Mouse (Mus musculus) bone marrow macrophage, adult 2 months (primary cell): ENCODE measurements around the gene Cpeb1. TPM values are rescaled to one million over a fixed set of nuclear protein-coding genes. Genes with fewer than 3 reads are reported as not detected.

Source experiments
- H3K27ac ChIP-seq: 2 replicates; pipeline ENCODE4 v1.5.1; 2012; ENCODE audit warnings: low read depth, low read length; ENCODE audit not compliant: insufficient read depth
- H3K4me1 ChIP-seq: 2 replicates; pipeline ENCODE4 v1.6.1; 2012; ENCODE audit warnings: low read length; ENCODE audit not compliant: control insufficient read depth, insufficient read depth
- H3K4me3 ChIP-seq: 2 replicates; pipeline ENCODE4 v1.5.1; 2012; ENCODE audit warnings: mild to moderate bottlenecking, low read length, moderate library complexity; ENCODE audit not compliant: insufficient read depth
- CTCF ChIP-seq: IDR thresholded peaks from 2 replicates; pipeline ENCODE4 v1.5.1; 2012; ENCODE audit warnings: low read depth, mild to moderate bottlenecking, low read length, moderate library complexity
- POLR2A ChIP-seq: IDR thresholded peaks from 2 replicates; pipeline ENCODE4 v1.6.1; 2012; ENCODE audit warnings: mild to moderate bottlenecking, low read depth, low read length, borderline replicate concordance
- polyA plus RNA-seq: library from polyadenylated mRNA; stranded (reverse); fragments of >200 nt; gene quantifications from 2 replicates; pipeline ENCODE4 v1.2.4, GENCODE M21; 2012; ENCODE audit not compliant: missing spikeins, insufficient read depth, insufficient read length

Gene Cpeb1
- polyA plus RNA-seq, 1 experiment, result 0.97 TPM

DNA sequence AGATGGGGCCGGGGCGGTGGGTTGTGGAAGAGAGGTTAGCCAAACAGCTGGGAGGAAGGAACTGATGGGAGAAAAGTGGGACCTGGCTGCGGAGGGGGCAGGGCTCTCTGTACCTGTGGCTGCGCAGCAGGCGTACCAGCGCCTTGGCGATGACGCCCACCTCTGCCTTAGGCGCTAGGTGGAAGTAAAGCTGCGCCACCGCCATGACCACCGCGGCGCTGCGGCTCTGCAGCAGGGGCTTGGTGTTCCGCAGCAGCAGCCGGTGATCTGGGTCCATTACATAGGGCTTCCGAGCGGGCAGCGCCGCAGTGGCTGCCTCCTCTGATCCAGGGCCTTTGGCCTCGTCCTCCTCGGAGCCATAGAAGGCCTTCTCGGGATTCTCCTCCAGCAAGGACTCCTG lies 21.6 kb upstream of the Cpeb1 start:
- Histone ChIP-seq H3K4me3 (no peak overlapping the region), H3K27ac (no peak overlapping the region), H3K4me1 (no peaks in the 10 kb centered on the region)
- TF ChIP-seq POLR2A (no peak), CTCF (no peak)

- Histone ChIP-seq H3K4me1 (no peaks in the 10 kb centered on the region), H3K4me3 (no peak overlapping the region), H3K27ac (no peak overlapping the region)
- TF ChIP-seq CTCF (no peak), POLR2A (no peak)
These were observed 20.0 kb upstream of the Cpeb1 start for GRCm38 (mm10) chr7:81475221-81475620.

DNA sequence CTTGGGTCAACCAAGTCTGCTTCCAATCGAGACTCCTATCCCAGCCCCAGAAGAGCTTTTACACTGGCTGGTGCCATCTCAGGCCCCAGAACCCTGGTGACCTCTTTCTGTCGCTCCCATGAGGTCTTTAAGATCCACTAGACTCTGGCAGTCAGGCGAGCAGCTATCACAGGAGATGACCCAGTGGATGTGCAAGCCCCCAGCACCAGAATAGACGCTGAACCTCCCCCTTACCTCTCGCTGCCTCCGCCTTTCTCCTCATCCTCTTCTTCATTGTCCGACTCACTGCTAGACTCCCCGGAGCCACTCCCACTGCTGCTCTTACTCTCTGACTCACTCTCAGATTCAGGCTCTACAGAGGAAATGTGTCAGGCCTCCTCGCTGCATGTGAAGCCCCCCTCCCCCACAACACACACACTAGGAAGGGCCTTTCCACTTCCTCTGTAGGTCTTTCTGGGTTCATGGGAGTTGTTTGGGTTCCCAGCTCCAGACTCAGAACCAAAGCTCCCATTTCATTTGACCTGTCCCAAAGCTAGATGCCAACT lies 9.7 kb upstream of the Cpeb1 start:
- TF ChIP-seq CTCF (no peak), POLR2A (no peak)
- no peak overlapping the region for H3K4me3 ChIP-seq
- H3K4me1 ChIP-seq, result no peaks in the 10 kb centered on the region
- H3K27ac ChIP-seq, result no peak overlapping the region

- Histone ChIP-seq H3K4me3 (no peak overlapping the region), H3K27ac (no peak overlapping the region), H3K4me1 (no peaks in the 10 kb centered on the region)
- TF ChIP-seq POLR2A, result no peak
- no peak for TF ChIP-seq CTCF
These were observed 8.9 kb upstream of the Cpeb1 start for GRCm38 (mm10) chr7:81464116-81464515.

GRCm38 (mm10) chr7:81462815-81463214 lies 7.5 kb upstream of the Cpeb1 start:
- H3K4me1 ChIP-seq, result no peaks in the 10 kb centered on the region
- no peak overlapping the region for H3K27ac ChIP-seq
- TF ChIP-seq CTCF, result no peak
- no peak for TF ChIP-seq POLR2A
- no peak overlapping the region for H3K4me3 ChIP-seq

DNA sequence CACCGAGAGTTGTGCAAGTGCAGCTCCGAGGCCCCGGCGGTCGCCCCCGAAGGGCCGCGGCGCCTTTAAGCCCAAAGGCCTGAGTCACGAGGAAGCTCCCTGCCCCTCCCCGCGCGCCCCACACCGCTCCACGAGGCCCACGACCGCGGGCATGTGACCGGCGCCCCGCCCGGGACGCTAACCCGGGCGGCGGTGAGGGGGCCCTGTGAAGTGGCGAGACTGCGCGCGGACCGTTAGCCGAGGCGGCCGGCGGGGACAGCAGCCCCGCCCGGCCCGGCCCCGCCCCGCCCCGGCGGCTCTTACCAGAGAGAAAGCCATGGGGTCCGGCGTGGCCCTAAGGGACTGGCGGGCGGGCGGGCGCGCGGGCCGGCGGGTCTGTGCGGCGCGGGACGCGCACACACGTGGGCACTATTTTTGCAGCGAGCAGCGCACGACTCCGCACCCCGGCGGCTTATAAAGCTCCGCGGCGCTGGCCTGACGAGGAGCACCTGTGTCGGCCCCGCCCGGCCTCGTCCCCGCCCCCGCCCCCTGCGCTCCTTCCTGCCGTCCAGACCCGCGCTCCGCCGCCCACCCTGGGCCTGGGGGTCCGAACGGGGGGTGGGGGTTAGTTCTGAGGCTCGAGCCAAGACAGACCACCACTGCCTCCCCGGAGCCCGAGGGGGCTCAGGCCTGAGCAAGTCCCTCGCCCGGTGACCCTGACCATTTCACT lies 780 bp downstream of the Cpeb1 start:
- no peak overlapping the region for H3K27ac ChIP-seq
- no peak for TF ChIP-seq CTCF
- H3K4me1 ChIP-seq, result 0 out of 2 replicates have a peak, but pooled peaks cover 3% of the 10 kb centered on the region
- H3K4me3 ChIP-seq, result peak overlapping the region; percentile 53

GRCm38 (mm10) chr7:81453443-81454274 lies 1.6 kb downstream of the Cpeb1 start:
- no peak overlapping the region for H3K27ac ChIP-seq
- no peak for TF ChIP-seq POLR2A
- TF ChIP-seq CTCF, result no peak
- H3K4me3 ChIP-seq, result peak overlapping the region; percentile 53
- H3K4me1 ChIP-seq, result 0 out of 2 replicates have a peak, but pooled peaks cover 3% of the 10 kb centered on the region

DNA sequence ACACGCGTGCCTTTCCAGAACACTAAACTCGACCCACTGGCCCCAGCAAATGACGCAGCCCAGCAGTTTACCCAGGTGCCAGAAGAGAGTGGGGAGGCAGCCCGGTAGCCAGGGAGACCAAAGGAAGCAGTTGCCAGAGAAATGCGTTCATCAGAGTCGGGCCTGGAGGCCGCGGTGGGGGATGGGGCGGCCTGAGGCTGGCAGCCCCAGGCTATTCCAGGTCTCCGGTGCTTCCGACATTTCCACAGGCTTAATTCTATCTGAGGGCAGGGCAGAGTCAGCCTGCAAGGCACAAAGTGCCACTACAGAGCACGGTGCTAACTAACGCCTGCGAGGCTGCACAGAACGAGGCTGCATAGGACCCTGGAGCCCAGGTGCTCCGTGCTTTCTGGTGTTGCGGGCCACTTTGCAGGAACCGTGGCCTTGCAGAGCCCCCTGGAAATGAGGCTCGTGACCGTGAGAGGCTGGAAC lies 2.3 kb downstream of the Cpeb1 start:
- Histone ChIP-seq H3K4me1 (0 out of 2 replicates have a peak, but pooled peaks cover 3% of the 10 kb centered on the region), H3K27ac (no peak overlapping the region), H3K4me3 (no peak overlapping the region)
- TF ChIP-seq CTCF (no peak), POLR2A (no peak)

DNA sequence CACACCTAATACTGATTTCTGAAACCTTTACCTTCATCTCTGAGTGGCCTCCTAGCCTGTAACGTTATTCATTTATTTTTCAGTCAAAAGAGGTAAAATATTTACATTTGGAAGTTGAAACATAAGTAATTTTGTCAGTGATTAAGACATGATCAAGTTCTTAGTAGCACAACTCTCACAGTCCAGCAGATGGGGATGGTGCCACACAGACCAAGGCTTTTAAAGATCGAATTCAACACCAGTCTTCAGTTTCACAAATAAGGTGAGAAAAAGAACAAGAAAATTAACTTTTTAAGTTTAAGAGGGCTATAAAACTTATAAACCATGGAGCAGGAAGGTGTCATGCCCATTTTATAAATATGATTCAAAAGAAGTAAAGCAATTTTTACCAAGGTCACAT lies 56.3 kb downstream of the Cpeb1 start:
- Histone ChIP-seq H3K4me3 (no peak overlapping the region), H3K4me1 (no peaks in the 10 kb centered on the region), H3K27ac (no peak overlapping the region)
- TF ChIP-seq POLR2A (no peak), CTCF (no peak)

DNA sequence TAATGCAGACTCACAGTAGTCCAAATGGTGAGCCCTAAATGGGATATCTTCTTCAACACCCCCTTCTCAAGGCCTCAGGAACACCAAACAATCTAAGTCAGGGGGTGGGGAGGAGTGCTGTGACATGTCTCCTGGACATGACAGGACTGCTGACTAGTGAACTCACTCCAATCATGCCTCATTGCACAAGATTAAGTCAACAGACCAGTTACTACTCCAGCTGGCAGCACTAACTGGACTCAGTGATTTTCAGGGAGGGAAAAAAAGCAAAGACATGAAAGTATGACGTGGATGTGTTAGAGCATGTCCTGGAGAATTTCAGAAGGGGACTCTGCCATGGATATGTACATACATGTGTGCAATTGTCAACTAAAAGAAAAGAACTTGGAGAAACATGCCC lies 75.9 kb downstream of the Cpeb1 start:
- Histone ChIP-seq H3K27ac (no peak overlapping the region), H3K4me1 (no peaks in the 10 kb centered on the region)
- TF ChIP-seq CTCF, result no peak
- no peak for TF ChIP-seq POLR2A

More for the DNA sequence above, 75.9 kb downstream of the Cpeb1 start:
- H3K4me3 ChIP-seq, result no peak overlapping the region
